Mouse (Mus musculus): ENCODE data around the gene Fbxo21. TPM values are rescaled to one million over a fixed set of nuclear protein-coding genes. Genes with fewer than 3 reads are reported as not detected.

Fbxo21 gene
- polyA plus RNA-seq, 1 experiment from 2014 or later: 93.4 TPM

DNA sequence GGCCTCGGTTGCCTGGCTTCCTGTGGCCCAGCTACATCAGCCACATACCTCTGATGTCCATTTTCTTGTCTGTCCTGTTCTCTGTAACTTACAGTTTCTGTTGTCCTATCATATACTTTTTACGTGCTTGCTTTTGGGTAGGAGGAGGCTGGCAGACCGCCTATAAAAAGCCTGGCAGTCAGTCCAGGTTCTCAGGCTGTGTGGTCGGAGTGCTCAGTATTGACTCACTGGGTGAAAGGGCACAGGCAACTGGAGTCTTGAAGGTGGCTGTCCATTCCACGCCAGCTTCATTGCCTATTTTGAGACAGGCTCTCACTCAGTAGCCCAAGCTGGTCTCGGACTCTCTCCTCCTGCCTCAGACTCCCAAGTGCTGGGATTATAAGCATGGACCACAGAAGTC is 13.2 kb downstream of the Fbxo21 start:
- Histone ChIP-seq H3K9me3 (ENCODE audit: control insufficient read depth, low read length) (no peaks in the 10 kb centered on the region), H3K9ac (ENCODE audit: low read length) (no peak overlapping the region), H3K4me2 (no peak overlapping the region), H3K27ac (ENCODE audit: low read depth, low read length) (no peak overlapping the region), H3K4me3 (ENCODE audit: low read depth, low read length) (no peak overlapping the region), H3K27me3 (ENCODE audit: control insufficient read depth, insufficient read depth, low read length) (no peaks in the 10 kb centered on the region), H3K36me3 (ENCODE audit: control insufficient read depth, insufficient read depth, low read length) (peaks cover 51% of the 10 kb centered on the region), H3K4me1 (ENCODE audit: control insufficient read depth, insufficient read depth, low read length) (no peaks in the 10 kb centered on the region)
- WGBS: 88% methylated on average over 6 of the region's 6 CpGs
- ATAC-seq (ENCODE audit: low FRiP score): no peak
- no peak for DNase-seq (ENCODE audit: low spot score, missing footprints)

DNA sequence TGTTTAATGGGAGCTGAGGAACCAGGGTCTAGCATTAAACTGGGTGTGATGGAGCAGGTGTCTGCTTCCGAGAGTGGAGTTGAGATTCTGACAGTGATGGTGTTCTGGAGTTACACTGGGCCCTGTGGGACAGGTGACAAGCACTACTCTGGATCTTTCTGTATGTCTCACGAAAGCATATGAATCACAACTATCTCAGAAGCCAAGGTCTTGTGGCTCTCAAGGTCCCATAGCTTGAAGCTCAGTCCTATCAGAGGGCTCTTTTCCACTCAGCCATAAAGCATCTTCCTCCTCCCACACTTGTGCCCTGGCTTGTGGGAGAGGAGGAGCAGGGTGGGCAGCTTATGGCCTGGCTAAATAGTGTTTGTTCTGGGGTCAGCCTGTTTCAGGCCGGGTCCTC is 14.4 kb downstream of the Fbxo21 start:
- Histone ChIP-seq H3K27me3 (ENCODE audit: control insufficient read depth, insufficient read depth, low read length) (no peaks in the 10 kb centered on the region), H3K4me2 (no peak overlapping the region), H3K36me3 (ENCODE audit: control insufficient read depth, insufficient read depth, low read length) (peaks cover 56% of the 10 kb centered on the region), H3K27ac (ENCODE audit: low read depth, low read length) (no peak overlapping the region), H3K9ac (ENCODE audit: low read length) (no peak overlapping the region), H3K4me1 (ENCODE audit: control insufficient read depth, insufficient read depth, low read length) (no peaks in the 10 kb centered on the region), H3K9me3 (ENCODE audit: control insufficient read depth, low read length) (no peaks in the 10 kb centered on the region), H3K4me3 (ENCODE audit: low read depth, low read length) (no peak overlapping the region)
- WGBS: 84% methylated on average over 3 of the region's 3 CpGs
- no peak for DNase-seq (ENCODE audit: low spot score, missing footprints)
- no peak for ATAC-seq (ENCODE audit: low FRiP score)

DNA sequence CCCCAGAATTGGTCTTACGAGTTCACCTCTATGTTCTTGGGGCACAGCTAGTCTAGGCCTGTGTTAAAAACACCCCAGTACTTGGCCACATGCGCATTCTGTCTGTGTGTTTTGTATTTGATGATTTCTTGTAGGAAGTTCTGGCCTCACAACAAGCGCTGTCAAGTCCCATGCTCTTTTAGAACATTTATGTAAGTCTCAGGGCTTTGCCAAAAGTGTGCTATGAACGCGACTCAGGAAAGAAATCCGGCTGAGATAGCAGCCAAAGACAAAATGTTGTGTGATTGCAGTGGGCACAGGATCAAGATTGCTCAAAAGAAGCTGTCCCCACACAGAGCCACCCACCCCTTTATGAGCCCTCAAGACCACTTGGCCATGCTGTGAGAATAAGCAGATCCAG is 17.0 kb downstream of the Fbxo21 start:
- no peak overlapping the region for H3K4me3 ChIP-seq (ENCODE audit: low read depth, low read length)
- no peaks in the 10 kb centered on the region for H3K4me1 ChIP-seq (ENCODE audit: control insufficient read depth, insufficient read depth, low read length)
- H3K36me3 ChIP-seq (ENCODE audit: control insufficient read depth, insufficient read depth, low read length): peaks cover 66% of the 10 kb centered on the region
- H3K9ac ChIP-seq (ENCODE audit: low read length): no peak overlapping the region
- ATAC-seq (ENCODE audit: low FRiP score) (no peak), DNase-seq (ENCODE audit: low spot score, missing footprints) (no peak)
- no peak overlapping the region for H3K4me2 ChIP-seq
- no peak overlapping the region for H3K27ac ChIP-seq (ENCODE audit: low read depth, low read length)
- H3K27me3 ChIP-seq (ENCODE audit: control insufficient read depth, insufficient read depth, low read length): no peaks in the 10 kb centered on the region
- H3K9me3 ChIP-seq (ENCODE audit: control insufficient read depth, low read length): no peaks in the 10 kb centered on the region
- WGBS: 95% methylated on average over 6 of the region's 6 CpGs

DNA sequence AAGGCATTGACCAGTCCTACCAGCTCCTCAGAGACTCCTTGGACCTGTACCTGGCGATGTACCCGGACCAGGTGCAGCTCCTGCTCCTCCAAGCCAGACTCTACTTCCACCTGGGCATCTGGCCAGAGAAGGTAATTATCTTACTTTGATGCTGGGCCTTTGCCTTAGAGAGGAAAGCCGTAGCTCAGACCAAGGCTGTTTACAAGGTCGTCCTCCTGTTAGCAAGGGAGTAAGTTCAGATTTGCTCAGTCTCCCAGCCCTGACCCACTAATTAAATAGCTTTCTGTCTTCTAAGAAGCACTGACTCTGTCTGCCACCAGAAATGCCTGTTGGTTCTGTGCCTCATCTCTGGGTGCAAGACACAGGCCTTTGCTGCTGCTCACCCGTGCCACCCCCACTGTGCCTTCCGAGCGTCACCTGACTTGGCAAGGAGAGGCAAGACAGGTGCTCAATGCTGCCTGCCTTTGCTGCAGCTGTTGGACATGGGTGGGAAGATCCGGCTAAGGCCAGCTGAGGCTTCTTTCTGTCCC is 18.9 kb downstream of the Fbxo21 start:
- H3K4me3 ChIP-seq (ENCODE audit: low read depth, low read length): no peak overlapping the region
- no peak overlapping the region for H3K27ac ChIP-seq (ENCODE audit: low read depth, low read length)
- no peaks in the 10 kb centered on the region for H3K27me3 ChIP-seq (ENCODE audit: control insufficient read depth, insufficient read depth, low read length)
- H3K4me1 ChIP-seq (ENCODE audit: control insufficient read depth, insufficient read depth, low read length): no peaks in the 10 kb centered on the region
- H3K9ac ChIP-seq (ENCODE audit: low read length): no peak overlapping the region
- H3K4me2 ChIP-seq: no peak overlapping the region
- ATAC-seq (ENCODE audit: low FRiP score): no peak
- DNase-seq (ENCODE audit: low spot score, missing footprints): no peak
- H3K9me3 ChIP-seq (ENCODE audit: control insufficient read depth, low read length): no peaks in the 10 kb centered on the region
- H3K36me3 ChIP-seq (ENCODE audit: control insufficient read depth, insufficient read depth, low read length): peaks cover 62% of the 10 kb centered on the region
- WGBS: 96% methylated on average over 8 of the region's 8 CpGs

DNA sequence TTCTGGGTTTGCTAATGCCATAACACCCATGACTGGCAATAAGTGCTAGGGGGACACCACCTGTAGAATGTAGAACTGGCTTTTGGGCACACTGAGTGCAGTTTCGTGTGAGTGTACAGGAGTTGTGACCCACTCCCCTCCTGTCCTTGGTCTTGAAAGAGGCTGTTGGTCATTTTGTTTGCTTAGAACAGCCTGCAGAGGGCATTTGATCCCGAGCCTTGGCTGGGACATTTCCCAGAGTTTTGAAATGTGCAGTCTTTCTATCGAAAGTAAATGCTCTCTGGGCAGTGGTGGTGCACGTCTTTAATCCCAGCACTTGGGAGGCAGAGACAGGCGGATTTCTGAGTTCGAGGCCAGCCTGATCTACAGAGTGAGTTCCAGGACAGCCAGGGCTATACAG is 19.4 kb downstream of the Fbxo21 start:
- Histone ChIP-seq H3K27me3 (ENCODE audit: control insufficient read depth, insufficient read depth, low read length) (no peaks in the 10 kb centered on the region), H3K9me3 (ENCODE audit: control insufficient read depth, low read length) (no peaks in the 10 kb centered on the region), H3K4me2 (no peak overlapping the region), H3K9ac (ENCODE audit: low read length) (no peak overlapping the region), H3K4me3 (ENCODE audit: low read depth, low read length) (no peak overlapping the region), H3K4me1 (ENCODE audit: control insufficient read depth, insufficient read depth, low read length) (no peaks in the 10 kb centered on the region), H3K27ac (ENCODE audit: low read depth, low read length) (no peak overlapping the region), H3K36me3 (ENCODE audit: control insufficient read depth, insufficient read depth, low read length) (peaks cover 61% of the 10 kb centered on the region)
- no peak for DNase-seq (ENCODE audit: low spot score, missing footprints)
- ATAC-seq (ENCODE audit: low FRiP score): no peak
- WGBS: 86% methylated on average over 6 of the region's 6 CpGs

DNA sequence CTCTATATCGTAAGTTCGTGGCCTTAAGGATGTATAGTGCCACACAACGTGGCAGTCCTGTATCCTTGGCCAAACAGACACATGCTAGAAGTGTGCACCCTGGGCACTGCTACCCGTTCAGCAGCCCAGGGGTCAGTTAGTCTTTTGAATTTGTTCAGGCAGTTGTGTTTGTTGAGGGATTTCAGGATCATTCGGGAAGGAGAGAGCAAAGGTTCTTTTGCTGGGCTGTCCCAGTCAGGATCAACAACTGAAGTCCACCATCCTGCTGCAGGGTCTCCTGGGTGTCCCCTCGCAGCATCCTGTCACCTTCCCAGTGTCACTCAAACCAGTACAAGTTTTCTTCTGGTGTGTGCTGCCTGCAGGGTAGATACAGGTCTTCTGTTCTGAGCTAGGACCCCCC is 20.1 kb downstream of the Fbxo21 start:
- no peak for ATAC-seq (ENCODE audit: low FRiP score)
- Histone ChIP-seq H3K9ac (ENCODE audit: low read length) (no peak overlapping the region), H3K4me3 (ENCODE audit: low read depth, low read length) (no peak overlapping the region), H3K4me1 (ENCODE audit: control insufficient read depth, insufficient read depth, low read length) (no peaks in the 10 kb centered on the region), H3K27ac (ENCODE audit: low read depth, low read length) (no peak overlapping the region), H3K4me2 (no peak overlapping the region), H3K36me3 (ENCODE audit: control insufficient read depth, insufficient read depth, low read length) (peaks cover 60% of the 10 kb centered on the region), H3K9me3 (ENCODE audit: control insufficient read depth, low read length) (no peaks in the 10 kb centered on the region), H3K27me3 (ENCODE audit: control insufficient read depth, insufficient read depth, low read length) (no peaks in the 10 kb centered on the region)
- 83% methylated on average over 6 of the region's 6 CpGs for WGBS
- no peak for DNase-seq (ENCODE audit: low spot score, missing footprints)

DNA sequence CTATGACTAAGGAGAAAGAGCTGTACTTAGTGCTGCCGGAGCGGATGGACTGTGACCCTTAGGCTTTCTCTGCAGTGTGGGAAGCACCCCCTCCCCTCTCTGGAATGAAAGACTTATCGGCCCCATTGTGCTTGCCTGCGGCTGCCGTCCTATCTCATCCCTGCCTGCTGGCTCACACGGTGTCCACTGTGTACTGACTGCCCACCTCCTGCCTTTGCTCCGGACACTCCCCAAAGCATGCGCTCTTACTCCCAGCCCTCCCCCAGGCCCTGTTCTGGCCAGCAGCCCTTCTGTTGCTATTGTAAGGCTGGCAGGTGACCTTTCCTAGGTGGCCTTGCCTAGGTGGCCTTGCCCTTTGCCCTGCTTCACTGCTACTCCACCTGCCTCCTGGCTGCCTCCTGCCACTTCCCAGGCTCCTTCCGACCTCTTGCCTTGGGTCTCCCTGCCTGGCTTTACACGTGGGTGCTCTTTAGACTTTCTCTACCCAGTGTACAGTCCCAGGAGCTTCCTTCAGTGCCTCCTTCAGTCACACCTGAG is 21.0 kb downstream of the Fbxo21 start:
- Histone ChIP-seq H3K36me3 (ENCODE audit: control insufficient read depth, insufficient read depth, low read length) (peaks cover 56% of the 10 kb centered on the region), H3K27ac (ENCODE audit: low read depth, low read length) (no peak overlapping the region)

DNA sequence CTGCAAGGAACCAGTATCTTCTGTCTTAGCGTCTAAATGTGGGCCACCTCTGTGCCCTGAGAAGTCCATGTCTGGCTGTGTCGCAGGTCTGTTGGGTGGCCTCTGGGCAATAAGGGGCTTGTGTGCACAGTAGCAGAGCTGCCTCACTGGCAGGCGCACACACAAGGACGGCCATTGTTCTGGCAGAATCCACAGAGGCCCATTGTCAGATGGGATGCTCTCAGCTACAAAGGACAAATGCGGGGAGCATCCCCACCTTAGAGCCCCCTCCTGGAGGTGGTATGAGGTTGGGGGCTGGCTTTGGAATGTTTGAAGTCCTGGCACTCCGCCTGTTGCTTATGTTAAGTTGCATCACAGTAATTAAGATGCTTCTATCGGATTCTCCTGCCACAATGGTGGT is 22.5 kb downstream of the Fbxo21 start:
- no peak overlapping the region for H3K4me2 ChIP-seq
- H3K9ac ChIP-seq (ENCODE audit: low read length): no peak overlapping the region
- no peak overlapping the region for H3K4me3 ChIP-seq (ENCODE audit: low read depth, low read length)
- no peaks in the 10 kb centered on the region for H3K9me3 ChIP-seq (ENCODE audit: control insufficient read depth, low read length)
- ATAC-seq (ENCODE audit: low FRiP score) (no peak), DNase-seq (ENCODE audit: low spot score, missing footprints) (no peak)
- no peaks in the 10 kb centered on the region for H3K4me1 ChIP-seq (ENCODE audit: control insufficient read depth, insufficient read depth, low read length)
- H3K36me3 ChIP-seq (ENCODE audit: control insufficient read depth, insufficient read depth, low read length): peaks cover 60% of the 10 kb centered on the region
- WGBS: 82% methylated on average over 7 of the region's 7 CpGs
- H3K27me3 ChIP-seq (ENCODE audit: control insufficient read depth, insufficient read depth, low read length): no peaks in the 10 kb centered on the region
- no peak overlapping the region for H3K27ac ChIP-seq (ENCODE audit: low read depth, low read length)

More for the DNA sequence above, 21.0 kb downstream of the Fbxo21 start:
- Histone ChIP-seq H3K4me2 (no peak overlapping the region), H3K4me3 (ENCODE audit: low read depth, low read length) (no peak overlapping the region), H3K9ac (ENCODE audit: low read length) (no peak overlapping the region), H3K27me3 (ENCODE audit: control insufficient read depth, insufficient read depth, low read length) (no peaks in the 10 kb centered on the region), H3K4me1 (ENCODE audit: control insufficient read depth, insufficient read depth, low read length) (no peaks in the 10 kb centered on the region), H3K9me3 (ENCODE audit: control insufficient read depth, low read length) (no peaks in the 10 kb centered on the region)
- WGBS: 46% methylated on average over 10 of the region's 10 CpGs
- ATAC-seq (ENCODE audit: low FRiP score) (no peak), DNase-seq (ENCODE audit: low spot score, missing footprints) (no peak)

DNA sequence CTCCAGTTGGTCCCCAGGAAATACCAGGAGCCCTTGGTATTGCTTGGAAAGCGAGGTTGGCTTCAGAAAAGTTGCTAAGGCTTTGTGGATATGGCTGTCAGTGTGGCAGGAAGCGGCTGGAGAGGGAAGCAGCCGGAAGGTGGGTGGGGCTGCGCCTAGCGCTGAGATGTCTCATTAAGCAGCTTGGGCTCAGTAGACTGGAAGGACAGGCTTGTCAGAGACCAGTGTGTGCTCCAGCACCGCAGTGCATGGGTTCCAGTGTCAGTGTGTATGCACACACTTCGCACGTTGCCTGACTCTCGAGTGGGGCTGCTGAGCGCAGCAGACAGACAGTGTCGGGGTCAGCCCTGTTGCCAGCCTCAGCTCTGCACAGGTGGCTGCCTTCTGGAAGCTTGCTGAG is 23.1 kb downstream of the Fbxo21 start:
- no peak overlapping the region for H3K9ac ChIP-seq (ENCODE audit: low read length)
- WGBS: 89% methylated on average over 11 of the region's 11 CpGs
- H3K4me2 ChIP-seq: no peak overlapping the region
- no peaks in the 10 kb centered on the region for H3K9me3 ChIP-seq (ENCODE audit: control insufficient read depth, low read length)
- no peak overlapping the region for H3K27ac ChIP-seq (ENCODE audit: low read depth, low read length)
- no peaks in the 10 kb centered on the region for H3K4me1 ChIP-seq (ENCODE audit: control insufficient read depth, insufficient read depth, low read length)
- DNase-seq (ENCODE audit: low spot score, missing footprints): no peak
- no peaks in the 10 kb centered on the region for H3K27me3 ChIP-seq (ENCODE audit: control insufficient read depth, insufficient read depth, low read length)
- H3K36me3 ChIP-seq (ENCODE audit: control insufficient read depth, insufficient read depth, low read length): peaks cover 56% of the 10 kb centered on the region
- no peak overlapping the region for H3K4me3 ChIP-seq (ENCODE audit: low read depth, low read length)
- no peak for ATAC-seq (ENCODE audit: low FRiP score)

All from midbrain, embryonic 11.5 days (tissue).